Mouse (Mus musculus) stomach, postnatal 0 days (tissue): ENCODE data around the gene Ube2e3.

Experiments used
- CTCF ChIP-seq: IDR thresholded peaks from 2 replicates; pipeline ENCODE4 v1.5.1; 2016; ENCODE audit warnings: antibody characterized with exemption, low read depth, mild to moderate bottlenecking, moderate library complexity
- EP300 ChIP-seq: optimal IDR thresholded peaks from 2 replicates; pipeline ENCODE3; 2016; ENCODE audit warnings: antibody characterized with exemption

GRCm38 (mm10) chr2:78841494-78842224, 26.3 kb upstream of the Ube2e3 start:
- TF ChIP-seq CTCF (no peak), EP300 (no peak)
